Mouse (Mus musculus) left cerebral cortex, postnatal 36 days (tissue): Measurements from ENCODE around the gene Cfap69. TPM values are rescaled to one million over a fixed set of nuclear protein-coding genes. Genes with fewer than 3 reads are reported as not detected.

ENCODE experiments used
- DNase-seq, 2 experiments: peaks; one replicate each; pipeline ENCODE4 v3.0.0; 2021 to 2022; ENCODE audit warnings: low spot score in 2 of 2, mixed read lengths in 1 of 2
- intact Hi-C: fragments of 180-260 bp; cut with DNase I; formaldehyde crosslinking; loops from one replicate; pipeline ENCODE4 v1.15.1; 2025
- total RNA-seq, 2 experiments: library from RNA; stranded (reverse); gene quantifications; 2 replicates each; pipeline ENCODE4 v1.2.3; 2021

The Cfap69 gene
- total RNA-seq, 2 experiments from 2014 or later = 16.8 to 33.1 TPM

GRCm38 (mm10) chr5:5536131-5536530 lies 127.9 kb downstream of the Cfap69 start:
- no peak for DNase-seq
- intact Hi-C loops = no loop called here

DNA sequence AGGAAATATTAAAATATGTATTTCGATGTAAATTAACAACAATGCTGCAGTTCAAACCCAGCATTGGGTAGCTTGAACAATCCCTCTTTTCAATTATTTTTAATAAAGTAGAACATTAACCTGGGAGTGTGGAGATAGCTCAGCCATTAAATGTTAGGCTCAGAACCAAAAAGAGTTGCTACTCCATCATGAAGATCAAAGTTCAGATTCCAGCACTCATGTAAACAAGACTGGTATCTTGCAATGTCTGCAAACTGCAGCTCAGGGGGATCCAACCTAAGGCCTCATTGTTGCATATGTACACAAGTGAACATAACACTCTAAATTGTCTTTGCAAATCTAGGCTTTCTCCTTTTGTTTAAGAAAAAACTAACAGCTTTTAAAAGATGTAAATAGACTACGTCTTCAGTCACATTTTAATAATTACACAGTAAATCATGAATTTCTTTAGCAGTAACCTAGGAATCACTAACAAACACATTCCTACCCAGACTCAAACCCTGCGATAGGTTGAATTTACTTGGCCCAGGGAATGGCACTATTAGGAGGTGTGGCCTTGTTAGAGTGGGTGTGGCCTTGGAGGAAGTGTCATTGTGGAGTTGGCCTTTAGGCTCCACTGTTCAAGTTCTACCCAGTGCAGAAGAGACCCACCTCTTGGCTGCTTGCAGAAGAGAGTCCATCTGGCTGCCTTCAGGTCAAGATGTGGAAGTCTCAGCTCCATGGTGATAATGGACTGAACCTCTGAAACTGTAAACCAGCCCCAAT lies 130.2 kb downstream of the Cfap69 start:
- intact Hi-C loops = no loop called here
- no peak for DNase-seq

Other genes with a start within 250 kb of the Cfap69 start
- 100 to 1,000 TPM; 196 to 198 TPM for gene Cdk14, start 243.9 kb downstream of the Cfap69 start, total RNA-seq
- under 1 TPM in 1 of 2 experiments, not detected in 1; 0.79 TPM for gene 1700015F17Rik, start 185.1 kb downstream of the Cfap69 start, total RNA-seq
- 10 to 100 TPM; 42.1 to 44.2 TPM for gene Cldn12, start 149.3 kb downstream of the Cfap69 start, total RNA-seq
- 10 to 100 TPM in 1 of 2 experiments, 1 to 10 TPM in 1; 9.0 to 12.0 TPM for gene Gtpbp10, start 104.7 kb downstream of the Cfap69 start, total RNA-seq
- not detected for gene Gm8773, start 90.4 kb downstream of the Cfap69 start, total RNA-seq
- 1 to 10 TPM; 8.1 to 8.8 TPM for gene Steap2, start 30.3 kb upstream of the Cfap69 start, total RNA-seq
- not detected for gene Steap1, start 85.1 kb upstream of the Cfap69 start, total RNA-seq